Mouse (Mus musculus) forebrain, embryonic 13.5 days (tissue): Measurements from ENCODE around the gene Narf. TPM values are rescaled to one million over a fixed set of nuclear protein-coding genes. Genes with fewer than 3 reads are reported as not detected.

Experiments
- polyA plus RNA-seq: library from polyadenylated mRNA; unstranded; fragments of >200 nt; fragmentation: Nextera tagmentation; extraction: Ambion mirVana; gene quantifications from 2 replicates; pipeline ENCODE4 v1.2.1, GENCODE M21; 2015

Gene Narf
- polyA plus RNA-seq, 1 experiment from 2014 or later: 74.0 TPM

Other genes with a start within 250 kb of the Narf start
- gene Csnk1d, start 245.9 kb upstream of the Narf start, polyA plus RNA-seq: 122 and 139 TPM in 2 replicates
- gene Cd7, start 197.8 kb upstream of the Narf start, polyA plus RNA-seq: not detected in 2 replicates
- gene Sectm1b, start 173.7 kb upstream of the Narf start, polyA plus RNA-seq: not detected in 2 replicates
- not detected in 2 replicates for gene Sectm1a, start 156.0 kb upstream of the Narf start, polyA plus RNA-seq
- 0.09 TPM in 1 of 2 replicates, not detected in the other for gene Tex19.2, start 118.6 kb upstream of the Narf start, polyA plus RNA-seq
- not detected in 2 replicates for gene Tex19.1, start 91.1 kb upstream of the Narf start, polyA plus RNA-seq
- gene Uts2r, start 77.0 kb upstream of the Narf start, polyA plus RNA-seq: 0.09 TPM in 1 of 2 replicates, not detected in the other
- 11.4 and 12.0 TPM in 2 replicates for gene Hexdc, start 32.8 kb upstream of the Narf start, polyA plus RNA-seq
- gene Ogfod3, start 32.5 kb upstream of the Narf start, polyA plus RNA-seq: 16.8 and 17.2 TPM in 2 replicates
- 37.0 and 41.2 TPM in 2 replicates for gene Cybc1, start 7.9 kb upstream of the Narf start, polyA plus RNA-seq
- gene Foxk2, start 22.7 kb downstream of the Narf start, polyA plus RNA-seq: 13.4 and 14.2 TPM in 2 replicates
- 82.1 and 90.2 TPM in 2 replicates for gene Wdr45b, start 117.2 kb downstream of the Narf start, polyA plus RNA-seq
- 4.1 and 4.3 TPM in 2 replicates for gene Rab40b, start 151.0 kb downstream of the Narf start, polyA plus RNA-seq
- 10.3 and 11.0 TPM in 2 replicates for gene Fn3krp, start 184.1 kb downstream of the Narf start, polyA plus RNA-seq
- gene Fn3k, start 197.7 kb downstream of the Narf start, polyA plus RNA-seq: 2.3 and 2.5 TPM in 2 replicates
- gene Tbcd, start 214.7 kb downstream of the Narf start, polyA plus RNA-seq: 45.2 and 50.0 TPM in 2 replicates